Comparison of ENCODE assay signal across 8 mouse cellular contexts in genomic region chr16:18686916-18687315, GRCm38 (mm10). TPM values are rescaled to one million over a fixed set of nuclear protein-coding genes. Genes with fewer than 3 reads are reported as not detected.
DNase-seq lines count a peak whose midpoint lies in the region; ATAC-seq and TF ChIP-seq lines count a peak whose summit lies in the region.

No protein-coding gene starts in this region.

- H3K4me3 ChIP-seq in hindbrain, embryonic 12.5 days, result peak overlapping the region; percentile 16

- peak; percentile 84 for ATAC-seq in Patski
- ATAC-seq in hindbrain, embryonic 12.5 days (ENCODE audit: low FRiP score), result peak; percentile 94

- H3K4me2 ChIP-seq in hindbrain, embryonic 12.5 days (replicated peaks), result peak overlapping the region; percentile 49

- DNase-seq in Patski (ENCODE audit: low read depth, low spot score), result peak; percentile 46
- peak; percentile 93 for DNase-seq in cerebellum, adult 9-11 months
- DNase-seq in frontal cortex, postnatal 14 days (ENCODE audit: low spot score in 2 of 2), result peak; percentile 52 to 57
- peak; percentile 39 to 68 for DNase-seq in layer of hippocampus, postnatal 14 days (ENCODE audit: low spot score in 2 of 2)
- DNase-seq in lung, postnatal 10 days, result peak; percentile 95
- peak; percentile 86 for DNase-seq in ovary, postnatal 36 days (ENCODE audit: low spot score)
- peak; percentile 50 for DNase-seq in urinary bladder, postnatal 10 days (ENCODE audit: low spot score)

- H3K4me1 ChIP-seq in hindbrain, embryonic 12.5 days, result peaks cover 20% of the 10 kb centered on the region

- in situ Hi-C loops in Patski (cut with MboI; ENCODE audit: low pct_unique_long_range_greater_than_20kb), result no loop called here

- no peak for TF ChIP-seq CTCF in Patski (IDR thresholded peaks at IDR 0.05)

- POLR2A ChIA-PET in Patski (lab: Charles Lee), result interaction anchor here (0.6 to 1.4 kb wide), 3 partner anchors 9 to 216 kb away, joined by 3 to 5 read pairs (median 4); no protein-coding TSS in a partner anchor

- peak overlapping the region; percentile 75 for H3K27ac ChIP-seq in hindbrain, embryonic 12.5 days

- CTCF ChIA-PET in Patski (lab: Charles Lee), result interaction anchor here (0.6 to 3.4 kb wide), 9 partner anchors 10 to 210 kb away, joined by 3 to 17 read pairs (median 3); partner anchors contain the start of genes Cdc45 and Ufd1

- 0 out of 2 replicates have a peak overlapping the region, but pooled peaks have one; percentile 15 for H3K9ac ChIP-seq in hindbrain, embryonic 12.5 days

- no peaks in the 10 kb centered on the region for H3K36me3 ChIP-seq in hindbrain, embryonic 12.5 days

- H3K9me3 ChIP-seq in hindbrain, embryonic 12.5 days (replicated peaks), result no peaks in the 10 kb centered on the region

- 0% methylated on average over 17 of the region's 17 CpGs for WGBS in hindbrain, embryonic 12.5 days

- H3K27me3 ChIP-seq in Patski, result no peaks in the 10 kb centered on the region
- no peaks in the 10 kb centered on the region for H3K27me3 ChIP-seq in hindbrain, embryonic 12.5 days

RNA-seq across cellular contexts. Expression of gene Sept5, which starts 57.2 kb away (rescaled TPM):
- 28.2 TPM for polyA plus RNA-seq in Patski (2021)
- 98.7 and 105 TPM in 2 replicates for polyA plus RNA-seq in hindbrain, embryonic 12.5 days (2016; fragmentation: Nextera tagmentation; extraction: Ambion mirVana)
- total RNA-seq in layer of hippocampus, postnatal 14 days (2021), result 100 to 1,000 TPM; 605 to 622 TPM

Comparison
In these comparisons a context has a peak if more than half of its experiments do, and no peak if none do; other contexts are left out.
1. Peak in every context shown above with its lines: DNase-seq, ATAC-seq, H3K4me3 ChIP-seq and H3K27ac ChIP-seq.